Mouse (Mus musculus) telencephalon, adult 2 months (tissue): ENCODE results near the gene Adgre5.

Source experiments
- DNase-seq: peaks from one replicate; pipeline ENCODE4 v3.0.0-alpha.2; 2011; ENCODE audit warnings: low read depth, low spot score

Adgre5 gene

GRCm38 (mm10) chr8:83722631-83723030 lies 18.5 kb downstream of the Adgre5 start:
- DNase-seq: no peak

- no peak for DNase-seq
Observed at GRCm38 (mm10) chr8:83721405-83722025, 19.6 kb downstream of the Adgre5 start.

- DNase-seq: no peak
Observed at GRCm38 (mm10) chr8:83719693-83720092, 21.4 kb downstream of the Adgre5 start.

- no peak for DNase-seq
Observed at GRCm38 (mm10) chr8:83719048-83719447, 22.1 kb downstream of the Adgre5 start.

- DNase-seq: no peak
Observed at GRCm38 (mm10) chr8:83716563-83716962, 24.6 kb downstream of the Adgre5 start.

GRCm38 (mm10) chr8:83715771-83716170 lies 25.4 kb downstream of the Adgre5 start:
- no peak for DNase-seq

GRCm38 (mm10) chr8:83715031-83715690 lies 26.0 kb downstream of the Adgre5 start, which contains the start of gene Ddx39:
TSS of gene Ddx39 (plus strand) at chr8:83715177.
- DNase-seq: peak; percentile 99

GRCm38 (mm10) chr8:83714676-83715030 lies 26.5 kb downstream of the Adgre5 start:
- DNase-seq: no peak

- no peak for DNase-seq
Observed at GRCm38 (mm10) chr8:83707554-83707953, 33.6 kb downstream of the Adgre5 start.

- DNase-seq: no peak
Observed at GRCm38 (mm10) chr8:83706411-83706810, 34.7 kb downstream of the Adgre5 start.

GRCm38 (mm10) chr8:83703426-83703825 lies 37.7 kb downstream of the Adgre5 start:
- peak; percentile 68 for DNase-seq

GRCm38 (mm10) chr8:83700423-83701085 lies 40.6 kb downstream of the Adgre5 start:
- no peak for DNase-seq

GRCm38 (mm10) chr8:83699566-83699965 lies 41.6 kb downstream of the Adgre5 start:
- no peak for DNase-seq

GRCm38 (mm10) chr8:83698661-83699453 lies 42.3 kb downstream of the Adgre5 start, which contains the start of gene Pkn1:
TSS of gene Pkn1 (minus strand) at chr8:83699179.
- DNase-seq: no peak

- DNase-seq: no peak
Observed at GRCm38 (mm10) chr8:83698291-83698660, 42.9 kb downstream of the Adgre5 start.

GRCm38 (mm10) chr8:83697374-83698220 lies 43.5 kb downstream of the Adgre5 start:
- no peak for DNase-seq

GRCm38 (mm10) chr8:83695351-83696106 lies 45.6 kb downstream of the Adgre5 start:
- DNase-seq: no peak

GRCm38 (mm10) chr8:83694369-83695160 lies 46.6 kb downstream of the Adgre5 start:
- no peak for DNase-seq

- no peak for DNase-seq
Observed at GRCm38 (mm10) chr8:83693609-83694236, 47.4 kb downstream of the Adgre5 start.
